Mouse (Mus musculus) liver, postnatal 0 days (tissue): Measurements from ENCODE around the gene Retsat.

ENCODE experiments used
- CTCF ChIP-seq: sonication (generic); IDR thresholded peaks from 2 replicates; pipeline ENCODE4 v1.5.1; 2016; ENCODE audit warnings: antibody characterized with exemption, low read depth
- EP300 ChIP-seq: IDR thresholded peaks from 2 replicates; pipeline ENCODE4 v1.6.1; 2016; ENCODE audit warnings: antibody characterized with exemption, low read depth, mild to moderate bottlenecking

DNA sequence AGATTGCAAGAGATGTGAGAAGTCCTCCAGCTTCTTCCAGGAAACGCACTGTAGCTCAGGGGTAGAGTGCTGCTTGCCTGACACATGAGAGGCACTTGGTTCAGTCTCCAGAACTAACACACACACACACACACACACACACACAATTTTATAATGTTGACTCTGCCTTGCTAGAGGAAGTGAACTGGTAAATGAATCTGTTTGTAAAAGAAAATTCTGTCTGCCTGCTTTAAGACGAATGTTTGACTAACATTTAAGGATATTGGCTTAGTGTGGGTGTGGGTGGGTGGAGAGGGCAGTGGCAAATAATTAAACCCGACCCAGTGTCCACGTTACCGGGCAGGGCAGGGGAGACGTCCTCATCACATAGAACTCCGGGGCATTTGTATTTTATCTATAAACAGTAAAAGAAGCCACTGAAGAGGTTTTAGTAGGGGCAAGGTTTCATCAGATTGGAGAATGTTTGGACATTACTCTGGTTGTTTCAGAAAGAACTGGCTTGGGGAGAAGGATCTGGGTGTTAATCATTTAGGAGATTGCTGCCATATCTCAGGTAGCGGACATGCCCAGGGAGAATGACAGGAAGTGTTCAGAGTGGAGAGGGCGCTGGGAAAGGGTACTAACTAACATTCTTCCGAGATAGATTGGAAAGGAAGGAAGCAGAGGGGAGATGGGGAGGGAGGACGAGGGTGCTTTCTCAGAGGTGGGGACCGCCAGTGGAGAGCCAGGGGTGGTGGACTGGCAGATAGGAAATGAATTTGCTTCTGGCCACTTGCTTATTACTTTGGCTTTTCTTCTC, 21.7 kb downstream of the Retsat start:
- TF ChIP-seq CTCF = no peak
- TF ChIP-seq EP300 = no peak
